17 mouse cellular contexts compared by ENCODE assay signal in the genomic region with DNA sequence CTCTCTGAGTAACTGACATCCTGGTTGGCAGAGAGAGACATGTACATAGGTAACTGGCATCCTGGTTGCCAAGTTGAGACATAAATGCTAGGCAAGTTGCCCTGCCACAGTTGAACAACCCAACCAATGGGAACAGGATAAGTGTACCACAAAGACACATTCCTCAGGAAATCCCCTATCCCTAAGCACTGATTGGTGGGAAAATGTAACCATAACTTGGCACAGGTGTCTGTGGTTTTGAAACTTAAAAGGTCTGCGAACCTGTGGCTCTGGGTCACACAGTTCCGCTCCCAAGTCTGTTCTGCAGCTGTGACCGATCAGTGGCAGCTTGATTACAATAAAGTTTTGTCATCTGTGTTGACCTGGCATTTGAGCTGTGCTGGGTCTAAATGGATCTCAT. TPM values are rescaled to one million over a fixed set of nuclear protein-coding genes. Genes with fewer than 3 reads are reported as not detected.
DNase-seq lines count a peak whose midpoint lies in the region; ATAC-seq and TF ChIP-seq lines count a peak whose summit lies in the region.
"Had no signal": no experiment of that assay in that cellular context is flagged by ENCODE, and none has a peak within 500 bp of the region (broad histone marks: within the 10 kb centered on the region; RNA-seq: fewer than 3 reads in every experiment).

No protein-coding gene starts in this region.

- no peaks in the 10 kb centered on the region for H3K27me3 ChIP-seq in liver, embryonic 14.5 days (ENCODE audit: control insufficient read depth, insufficient read depth, low read length)
- no peaks in the 10 kb centered on the region for H3K27me3 ChIP-seq in heart, adult 2 months (ENCODE audit: control insufficient read depth, insufficient read depth, low read length)
- H3K27me3 ChIP-seq: heart, embryonic 13.5 days; midbrain, embryonic 15.5 days; Patski had no signal

- TF ChIP-seq CTCF in liver, embryonic 14.5 days (IDR thresholded peaks at IDR 0.05; ENCODE audit: low read depth), result no peak
- TF ChIP-seq CTCF in heart, adult 2 months (IDR thresholded peaks at IDR 0.05), result no peak

- H3K4me3 ChIP-seq in liver, embryonic 14.5 days (ENCODE audit: insufficient read depth in 1 of 2, low read depth in 2 of 2, low read length in 2 of 2), result no peak overlapping the region
- H3K4me3 ChIP-seq in heart, adult 2 months, result no peak overlapping the region
- H3K4me3 ChIP-seq: heart, embryonic 13.5 days; midbrain, embryonic 15.5 days had no signal

- H3K27ac ChIP-seq in liver, embryonic 14.5 days, result peak overlapping the region; percentile 33; the same call in 1 of the 2 replicates
- H3K27ac ChIP-seq in heart, adult 2 months, result no peak overlapping the region
- H3K27ac ChIP-seq: heart, embryonic 13.5 days; hindbrain, postnatal 0 days; midbrain, embryonic 15.5 days; stomach, postnatal 0 days had no signal

- intact Hi-C loops in heart, adult 2 months (cut with DNase I), result no loop called here

- no peak for TF ChIP-seq EP300 in liver, embryonic 14.5 days (IDR thresholded peaks at IDR 0.05; ENCODE audit: low read depth)
- TF ChIP-seq EP300 in heart, adult 2 months (IDR thresholded peaks at IDR 0.05; ENCODE audit: insufficient read depth, low read depth, low read length), result no peak

- H3K9me3 ChIP-seq in liver, embryonic 14.5 days (ENCODE audit: control insufficient read depth, low read length), result no peaks in the 10 kb centered on the region
- H3K9me3 ChIP-seq: midbrain, embryonic 15.5 days had no signal

- peak overlapping the region; percentile 29; the same call in 1 of the 2 replicates for H3K4me2 ChIP-seq in liver, embryonic 14.5 days (ENCODE audit: low read depth)
- H3K4me2 ChIP-seq: heart, embryonic 13.5 days; midbrain, embryonic 15.5 days had no signal

- H3K79me2 ChIP-seq in heart, adult 2 months (replicated peaks; ENCODE audit: control insufficient read depth, insufficient read depth, low read length), result no peaks in the 10 kb centered on the region

- H3K4me1 ChIP-seq in liver, embryonic 14.5 days (replicated peaks; ENCODE audit: control insufficient read depth in 2 of 2, insufficient read depth in 2 of 2, low read length in 1 of 2), result peaks cover 2 to 8% of the 10 kb centered on the region in 2 experiments; a peak in 3 of 4 replicates
- no peaks in the 10 kb centered on the region; the same call in 1 of the 2 replicates for H3K4me1 ChIP-seq in heart, adult 2 months (ENCODE audit: control insufficient read depth, insufficient read depth, low read length)
- H3K4me1 ChIP-seq: midbrain, embryonic 15.5 days had no signal

- WGBS in liver, embryonic 14.5 days (ENCODE audit: insufficient replicate concordance), result 62% methylated on average over 3 of the region's 3 CpGs
- WGBS in heart, adult 2 months, result 87% methylated on average over 3 of the region's 3 CpGs

- ATAC-seq in liver, embryonic 14.5 days (ENCODE audit: insufficient read depth), result no peak
- ATAC-seq: forebrain, embryonic 14.5 days; hindbrain, postnatal 0 days; midbrain, embryonic 15.5 days; Patski had no signal

- TF ChIP-seq POLR2A in heart, adult 2 months (IDR thresholded peaks at IDR 0.05; ENCODE audit: insufficient read depth, low read depth, low read length), result no peak

- DNase-seq in CD4-positive helper T cell, adult 2 months (ENCODE audit: low read depth, low spot score), result peak; percentile 68
- DNase-seq in Muller cell, postnatal 12 days (ENCODE audit: inconsistent ontology term), result peak; percentile 50
- DNase-seq in liver, embryonic 14.5 days (ENCODE audit: low read depth in 3 of 3, low spot score in 3 of 3), result no peak
- DNase-seq in thymus, postnatal 14 days, result peak; percentile 29
- DNase-seq in layer of hippocampus, adult 8-10 months (ENCODE audit: low spot score in 2 of 2), result no peak
- DNase-seq in embryo, embryonic 11 days, result no peak
- DNase-seq in heart, adult 2 months, result no peak
- DNase-seq: cerebellum, adult 9-10 months; heart, postnatal 4 days; kidney, postnatal 25 days; layer of hippocampus, adult 9-11 months had no signal

- H3K9ac ChIP-seq in liver, embryonic 14.5 days (replicated peaks), result no peak overlapping the region
- H3K9ac ChIP-seq in heart, adult 2 months (ENCODE audit: low read depth, low read length), result no peak overlapping the region
- H3K9ac ChIP-seq: heart, embryonic 13.5 days; midbrain, embryonic 15.5 days had no signal

- no peaks in the 10 kb centered on the region for H3K36me3 ChIP-seq in liver, embryonic 14.5 days (replicated peaks; ENCODE audit: control insufficient read depth, insufficient read depth, low read depth)
- H3K36me3 ChIP-seq in heart, adult 2 months (ENCODE audit: control insufficient read depth, insufficient read depth, low read length), result no peaks in the 10 kb centered on the region
- H3K36me3 ChIP-seq: heart, embryonic 13.5 days; midbrain, embryonic 15.5 days had no signal

RNA-seq across cellular contexts. Expression of gene Parp9, which starts 32.9 kb away (rescaled TPM):
- polyA plus RNA-seq in liver, embryonic 14.5 days (2012; rRNA removed), result 2.8 and 4.3 TPM in 2 replicates
- 6.9 and 7.6 TPM in 2 replicates for polyA plus RNA-seq in liver, embryonic 14.5 days (2014; fragmentation: Nextera tagmentation; extraction: Ambion mirVana)
- total RNA-seq in layer of hippocampus, adult 8-10 months (2022), result 1 to 10 TPM; 2.8 to 9.4 (median 5.6) TPM
- total RNA-seq in heart, adult 2 months (2021), result 1 to 10 TPM; 9.3 to 9.8 TPM
- 6.5 and 11.1 TPM in 2 replicates for polyA plus RNA-seq in heart, adult 2 months (2012; rRNA removed)

RNA-seq across cellular contexts. Expression of gene Dtx3l, which starts 33.6 kb away (rescaled TPM):
- polyA plus RNA-seq in liver, embryonic 14.5 days (2012; rRNA removed), result 1.5 and 1.9 TPM in 2 replicates
- polyA plus RNA-seq in liver, embryonic 14.5 days (2014; fragmentation: Nextera tagmentation; extraction: Ambion mirVana), result 3.2 and 3.5 TPM in 2 replicates
- total RNA-seq in layer of hippocampus, adult 8-10 months (2022), result 1 to 10 TPM; 4.5 to 7.6 (median 6.3) TPM
- total RNA-seq in heart, adult 2 months (2021), result 1 to 10 TPM; 8.6 to 8.9 TPM
- 5.9 and 8.9 TPM in 2 replicates for polyA plus RNA-seq in heart, adult 2 months (2012; rRNA removed)

RNA-seq across cellular contexts. Expression of gene Parp14, which starts 34.0 kb away (rescaled TPM):
- polyA plus RNA-seq in liver, embryonic 14.5 days (2012; rRNA removed), result 0.65 and 1.1 TPM in 2 replicates
- 0.88 and 0.97 TPM in 2 replicates for polyA plus RNA-seq in liver, embryonic 14.5 days (2014; fragmentation: Nextera tagmentation; extraction: Ambion mirVana)
- 1 to 10 TPM; 1.3 to 5.4 (median 3.2) TPM for total RNA-seq in layer of hippocampus, adult 8-10 months (2022)
- 10 to 100 TPM in 1 of 2 experiments, 1 to 10 TPM in 1; 9.9 to 11.3 TPM for total RNA-seq in heart, adult 2 months (2021)
- polyA plus RNA-seq in heart, adult 2 months (2012; rRNA removed), result 3.8 and 5.9 TPM in 2 replicates

Comparison
In these comparisons a context has a peak if more than half of its experiments do, and no peak if none do; other contexts are left out.
1. DNase-seq: peak in CD4-positive helper T cell, adult 2 months (single experiment), Muller cell, postnatal 12 days (single experiment) and thymus, postnatal 14 days (single experiment); none in liver, embryonic 14.5 days (0 of 3), layer of hippocampus, adult 8-10 months (0 of 2), embryo, embryonic 11 days (single experiment) and heart, adult 2 months (0 of 2).